Mouse (Mus musculus) embryonic fibroblast, embryonic 13.5 days (primary cell): ENCODE data around the gene Creb3l2.

Experiments used
- CTCF ChIP-seq: IDR thresholded peaks from 2 replicates; pipeline ENCODE4 v1.5.1; 2011; ENCODE audit warnings: mild to moderate bottlenecking, control low read depth, low read length, moderate library complexity, borderline replicate concordance; ENCODE audit not compliant: insufficient read depth
- POLR2A ChIP-seq: IDR thresholded peaks from 2 replicates; pipeline ENCODE4 v1.6.1; 2011; ENCODE audit warnings: low read depth, mild to moderate bottlenecking, control low read depth, low read length, moderate library complexity

GRCm38 (mm10) chr6:37425833-37426232, 16.1 kb downstream of the Creb3l2 start:
- TF ChIP-seq CTCF (no peak), POLR2A (no peak)
